ENCODE assay signal across 9 mouse cellular contexts in the genomic region with DNA sequence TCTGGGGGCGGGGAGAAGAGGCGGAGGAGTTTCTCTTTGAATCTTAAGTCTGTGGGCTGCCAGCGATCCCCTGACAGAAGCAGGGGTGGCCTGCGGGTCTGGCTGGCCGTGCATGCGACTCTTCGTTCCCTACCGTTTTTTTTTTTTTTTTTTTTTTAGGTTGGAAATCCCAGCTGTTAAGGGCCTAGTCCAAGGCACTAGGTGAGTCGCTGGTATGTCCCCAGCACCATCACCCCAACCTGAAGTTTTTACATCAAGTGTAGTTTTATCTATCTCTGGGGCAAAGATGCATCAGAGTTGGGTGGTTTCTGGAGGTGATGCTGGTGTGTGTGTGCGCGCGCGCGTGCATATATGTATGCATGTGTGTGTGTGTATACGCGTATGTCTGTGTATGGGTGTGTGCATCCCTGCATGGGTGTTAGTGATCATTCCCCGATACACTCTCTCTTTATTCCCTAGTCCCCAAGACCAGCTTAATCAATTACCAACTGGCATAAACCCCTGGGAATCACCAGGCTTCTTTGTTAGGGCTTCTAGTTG. TPM values are rescaled to one million over a fixed set of nuclear protein-coding genes. Genes with fewer than 3 reads are reported as not detected.
DNase-seq lines count a peak whose midpoint lies in the region; ATAC-seq and TF ChIP-seq lines count a peak whose summit lies in the region.
"Had no signal": no experiment of that assay in that cellular context is flagged by ENCODE, and none has a peak within 500 bp of the region (broad histone marks: within the 10 kb centered on the region; RNA-seq: fewer than 3 reads in every experiment).

No protein-coding gene starts in this region.

- no peak overlapping the region for H3K27ac ChIP-seq in kidney, embryonic 15.5 days
- H3K27ac ChIP-seq in bone marrow, adult 2 months (ENCODE audit: control insufficient read depth, insufficient read depth, low read depth, low read length, poor library complexity): no peak overlapping the region
- H3K27ac ChIP-seq in hindbrain, embryonic 15.5 days (replicated peaks): no peak overlapping the region
- H3K27ac ChIP-seq in midbrain, embryonic 13.5 days: no peak overlapping the region

- 7% methylated on average over 17 of the region's 17 CpGs for WGBS in kidney, embryonic 15.5 days
- WGBS in bone marrow, adult 2 months: 18% methylated on average over 17 of the region's 17 CpGs
- WGBS in hindbrain, embryonic 15.5 days: 5% methylated on average over 17 of the region's 17 CpGs
- WGBS in midbrain, embryonic 13.5 days: 5% methylated on average over 17 of the region's 17 CpGs

- no peak for TF ChIP-seq CTCF in bone marrow, adult 2 months (IDR thresholded peaks at IDR 0.05; ENCODE audit: control insufficient read depth, insufficient read depth, low read length)

- ATAC-seq in kidney, embryonic 15.5 days (replicated peaks; ENCODE audit: low FRiP score): no peak
- ATAC-seq in hindbrain, embryonic 15.5 days (ENCODE audit: low FRiP score, low read depth): no peak
- no peak for ATAC-seq in midbrain, embryonic 13.5 days

- H3K9ac ChIP-seq in kidney, embryonic 15.5 days: peak overlapping the region; percentile 76; the same call in 1 of the 2 replicates
- H3K9ac ChIP-seq in hindbrain, embryonic 15.5 days: 0 out of 2 replicates have a peak overlapping the region, but pooled peaks have one; percentile 7
- no peak overlapping the region for H3K9ac ChIP-seq in midbrain, embryonic 13.5 days (replicated peaks)

- peak overlapping the region; percentile 62 for H3K4me3 ChIP-seq in kidney, embryonic 15.5 days (replicated peaks)
- H3K4me3 ChIP-seq in bone marrow, adult 2 months (replicated peaks; ENCODE audit: control insufficient read depth, low read depth, low read length): peak overlapping the region; percentile 41
- peak overlapping the region; percentile 77 for H3K4me3 ChIP-seq in hindbrain, embryonic 15.5 days
- H3K4me3 ChIP-seq in midbrain, embryonic 13.5 days (replicated peaks): peak overlapping the region; percentile 55

- H3K36me3 ChIP-seq in kidney, embryonic 15.5 days: no peaks in the 10 kb centered on the region
- H3K36me3 ChIP-seq in hindbrain, embryonic 15.5 days: no peaks in the 10 kb centered on the region
- H3K36me3 ChIP-seq in midbrain, embryonic 13.5 days: no peaks in the 10 kb centered on the region

- H3K4me2 ChIP-seq in kidney, embryonic 15.5 days: peak overlapping the region; percentile 96
- peak overlapping the region; percentile 99 for H3K4me2 ChIP-seq in hindbrain, embryonic 15.5 days
- peak overlapping the region; percentile 91 for H3K4me2 ChIP-seq in midbrain, embryonic 13.5 days (replicated peaks)

- DNase-seq in kidney, adult 9 months: no peak
- DNase-seq in ovary, postnatal 10 days (ENCODE audit: low spot score): no peak
- no peak for DNase-seq in cerebellum, postnatal 4 days (ENCODE audit: low spot score in 2 of 2)
- no peak for DNase-seq in left cerebral cortex, postnatal 36 days (ENCODE audit: low spot score in 2 of 2)

- TF ChIP-seq POLR2A in bone marrow, adult 2 months (IDR thresholded peaks at IDR 0.05; ENCODE audit: borderline replicate concordance, control insufficient read depth, low read depth, low read length): no peak

- intact Hi-C loops in left cerebral cortex, postnatal 36 days (cut with DNase I): loop anchor here (5.0 to 10.0 kb wide), 2 partner anchors 156 to 469 kb away; no protein-coding TSS in a partner anchor

- H3K9me3 ChIP-seq in kidney, embryonic 15.5 days (replicated peaks): no peaks in the 10 kb centered on the region
- no peaks in the 10 kb centered on the region for H3K9me3 ChIP-seq in hindbrain, embryonic 15.5 days
- no peaks in the 10 kb centered on the region for H3K9me3 ChIP-seq in midbrain, embryonic 13.5 days

- H3K27me3 ChIP-seq in kidney, embryonic 15.5 days: peaks cover 65% of the 10 kb centered on the region
- peaks cover 61% of the 10 kb centered on the region for H3K27me3 ChIP-seq in hindbrain, embryonic 15.5 days
- H3K27me3 ChIP-seq in midbrain, embryonic 13.5 days: peaks cover 76% of the 10 kb centered on the region

- peaks cover 65% of the 10 kb centered on the region for H3K4me1 ChIP-seq in kidney, embryonic 15.5 days
- peaks cover 1% of the 10 kb centered on the region; the same call in 1 of the 2 replicates for H3K4me1 ChIP-seq in bone marrow, adult 2 months (ENCODE audit: control insufficient read depth, insufficient read depth, low read length)
- H3K4me1 ChIP-seq in hindbrain, embryonic 15.5 days (replicated peaks): peaks cover 42% of the 10 kb centered on the region
- H3K4me1 ChIP-seq in midbrain, embryonic 13.5 days (replicated peaks): peaks cover 45% of the 10 kb centered on the region

RNA-seq across cellular contexts. Expression of a gene that starts 1.1 kb away (rescaled TPM):
- 13.3 and 20.2 TPM in 2 replicates for polyA plus RNA-seq in kidney, embryonic 15.5 days (2015; fragmentation: Nextera tagmentation; extraction: Ambion mirVana)
- polyA plus RNA-seq in bone marrow, adult 2 months (2011; ENCODE audit: insufficient read depth, insufficient read length, low replicate concordance, missing spikeins): 1.4 and 2.2 TPM in 2 replicates
- 2.3 and 2.6 TPM in 2 replicates for polyA plus RNA-seq in hindbrain, embryonic 15.5 days (2015; fragmentation: Nextera tagmentation; extraction: Ambion mirVana)
- 0.94 and 1.1 TPM in 2 replicates for polyA plus RNA-seq in midbrain, embryonic 13.5 days (2015; fragmentation: Nextera tagmentation; extraction: Ambion mirVana)
- 1 to 10 TPM; 3.4 to 4.1 TPM for total RNA-seq in left cerebral cortex, postnatal 36 days (2021)
- total RNA-seq: neutrophil, adult 5-6 weeks had no signal

RNA-seq across cellular contexts. Expression of a gene that starts 28.8 kb away (rescaled TPM):
- polyA plus RNA-seq in kidney, embryonic 15.5 days (2015; fragmentation: Nextera tagmentation; extraction: Ambion mirVana): 20.2 and 24.4 TPM in 2 replicates
- 8.1 and 13.5 TPM in 2 replicates for polyA plus RNA-seq in bone marrow, adult 2 months (2011; ENCODE audit: insufficient read depth, insufficient read length, low replicate concordance, missing spikeins)
- polyA plus RNA-seq in hindbrain, embryonic 15.5 days (2015; fragmentation: Nextera tagmentation; extraction: Ambion mirVana): 74.7 and 90.5 TPM in 2 replicates
- 58.1 and 61.2 TPM in 2 replicates for polyA plus RNA-seq in midbrain, embryonic 13.5 days (2015; fragmentation: Nextera tagmentation; extraction: Ambion mirVana)
- 100 to 1,000 TPM; 118 to 119 TPM for total RNA-seq in left cerebral cortex, postnatal 36 days (2021)

RNA-seq across cellular contexts. Expression of a gene that starts 30.6 kb away (rescaled TPM):
- 0.78 and 1.1 TPM in 2 replicates for polyA plus RNA-seq in kidney, embryonic 15.5 days (2015; fragmentation: Nextera tagmentation; extraction: Ambion mirVana)
- polyA plus RNA-seq in bone marrow, adult 2 months (2011; ENCODE audit: insufficient read depth, insufficient read length, low replicate concordance, missing spikeins): not detected in 2 replicates
- polyA plus RNA-seq in hindbrain, embryonic 15.5 days (2015; fragmentation: Nextera tagmentation; extraction: Ambion mirVana): 2.6 and 3.2 TPM in 2 replicates
- 1.3 and 1.8 TPM in 2 replicates for polyA plus RNA-seq in midbrain, embryonic 13.5 days (2015; fragmentation: Nextera tagmentation; extraction: Ambion mirVana)
- total RNA-seq in left cerebral cortex, postnatal 36 days (2021): 1 to 10 TPM; 3.3 to 5.8 TPM
- total RNA-seq: neutrophil, adult 5-6 weeks had no signal
